ENCODE assay signal across 8 mouse cellular contexts in the genomic region with DNA sequence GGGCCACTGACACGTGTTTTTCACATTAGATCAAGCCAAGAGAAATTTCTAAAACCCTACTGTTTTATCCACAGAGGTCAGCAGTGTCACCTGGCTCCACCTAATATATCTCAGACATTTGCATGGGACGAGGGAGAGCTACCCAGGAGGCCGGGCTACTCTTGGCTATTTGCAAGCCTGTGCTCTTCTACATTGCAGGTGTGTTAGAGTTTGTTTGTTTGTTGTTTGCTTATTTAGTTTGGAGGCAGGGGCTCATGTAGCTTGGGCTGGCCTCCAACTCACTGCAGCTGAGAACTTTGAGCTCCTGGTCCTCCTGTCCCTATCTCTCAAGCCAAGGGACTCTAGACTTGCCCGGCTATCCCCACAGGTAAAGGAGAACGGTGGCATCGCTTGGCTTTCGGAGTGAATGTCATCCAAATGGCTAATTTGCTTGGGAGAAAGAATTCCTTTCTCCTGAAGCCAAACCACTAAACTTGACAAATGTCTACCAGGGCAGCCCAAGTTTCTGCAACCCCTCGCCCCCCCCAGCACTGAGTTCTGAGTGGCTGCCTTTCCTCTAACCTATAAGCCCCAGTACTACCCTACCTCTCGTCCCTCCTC. TPM values are rescaled to one million over a fixed set of nuclear protein-coding genes. Genes with fewer than 3 reads are reported as not detected.
DNase-seq lines count a peak whose midpoint lies in the region; ATAC-seq lines count a peak whose summit lies in the region.

No protein-coding gene starts in this region.

- no peak for ATAC-seq in forebrain, embryonic 12.5 days (ENCODE audit: low FRiP score)
- no peak for ATAC-seq in forebrain, embryonic 13.5 days
- ATAC-seq in liver, embryonic 11.5 days (replicated peaks; ENCODE audit: low FRiP score): no peak
- ATAC-seq in stomach, embryonic 16.5 days (ENCODE audit: insufficient read depth, low FRiP score): no peak
- no peak for ATAC-seq in forebrain, embryonic 16.5 days

- peaks cover 75% of the 10 kb centered on the region for H3K27me3 ChIP-seq in forebrain, embryonic 12.5 days
- peaks cover 80% of the 10 kb centered on the region for H3K27me3 ChIP-seq in forebrain, embryonic 13.5 days
- H3K27me3 ChIP-seq in liver, embryonic 11.5 days (replicated peaks; ENCODE audit: control insufficient read depth, insufficient read depth, low read length): peaks cover 43% of the 10 kb centered on the region
- H3K27me3 ChIP-seq in stomach, embryonic 16.5 days (ENCODE audit: control insufficient read depth, insufficient read depth, low read length): 0 out of 2 replicates have a peak, but pooled peaks cover 3% of the 10 kb centered on the region
- peaks cover 56% of the 10 kb centered on the region for H3K27me3 ChIP-seq in forebrain, embryonic 16.5 days (replicated peaks; ENCODE audit: control insufficient read depth, insufficient read depth, low read length)

- 51% methylated on average over 9 of the region's 9 CpGs for WGBS in forebrain, embryonic 12.5 days
- 56% methylated on average over 9 of the region's 9 CpGs for WGBS in forebrain, embryonic 13.5 days
- 51% methylated on average over 9 of the region's 9 CpGs for WGBS in liver, embryonic 11.5 days
- 58% methylated on average over 9 of the region's 9 CpGs for WGBS in stomach, embryonic 16.5 days
- 57% methylated on average over 9 of the region's 9 CpGs for WGBS in forebrain, embryonic 16.5 days

- peak; percentile 2 for DNase-seq in urinary bladder, postnatal 25 days (ENCODE audit: low spot score)
- no peak for DNase-seq in urinary bladder, postnatal 10 days (ENCODE audit: low spot score)
- DNase-seq in liver, embryonic 11.5 days (ENCODE audit: low spot score): no peak
- no peak for DNase-seq in layer of hippocampus, adult 8-10 months (ENCODE audit: low spot score in 2 of 2)

- H3K4me1 ChIP-seq in forebrain, embryonic 12.5 days: peaks cover 12% of the 10 kb centered on the region
- H3K4me1 ChIP-seq in forebrain, embryonic 13.5 days: peaks cover 16% of the 10 kb centered on the region
- H3K4me1 ChIP-seq in liver, embryonic 11.5 days (replicated peaks; ENCODE audit: control insufficient read depth, insufficient read depth, low read length): peaks cover 3% of the 10 kb centered on the region
- H3K4me1 ChIP-seq in stomach, embryonic 16.5 days (ENCODE audit: control insufficient read depth, insufficient read depth, low read length): peaks cover 21% of the 10 kb centered on the region; the same call in 1 of the 2 replicates
- peaks cover 8% of the 10 kb centered on the region for H3K4me1 ChIP-seq in forebrain, embryonic 16.5 days (replicated peaks; ENCODE audit: control insufficient read depth, insufficient read depth, low read length)

- H3K4me2 ChIP-seq in forebrain, embryonic 12.5 days: peak overlapping the region; percentile 11
- H3K4me2 ChIP-seq in forebrain, embryonic 13.5 days: no peak overlapping the region
- peak overlapping the region; percentile 36 for H3K4me2 ChIP-seq in liver, embryonic 11.5 days
- H3K4me2 ChIP-seq in stomach, embryonic 16.5 days (ENCODE audit: low read depth, low read length): peak overlapping the region; percentile 68
- H3K4me2 ChIP-seq in forebrain, embryonic 16.5 days (ENCODE audit: low read length): no peak overlapping the region

- H3K27ac ChIP-seq in forebrain, embryonic 12.5 days: no peak overlapping the region
- no peak overlapping the region for H3K27ac ChIP-seq in forebrain, embryonic 13.5 days
- no peak overlapping the region for H3K27ac ChIP-seq in liver, embryonic 11.5 days (ENCODE audit: low read depth, low read length)
- H3K27ac ChIP-seq in stomach, embryonic 16.5 days (ENCODE audit: low read length): peak overlapping the region; percentile 67; the same call in 1 of the 2 replicates
- no peak overlapping the region for H3K27ac ChIP-seq in forebrain, embryonic 16.5 days (ENCODE audit: low read length)

- H3K36me3 ChIP-seq in forebrain, embryonic 12.5 days (replicated peaks): no peaks in the 10 kb centered on the region
- no peaks in the 10 kb centered on the region for H3K36me3 ChIP-seq in forebrain, embryonic 13.5 days (ENCODE audit: poor library complexity, severe bottlenecking)
- H3K36me3 ChIP-seq in liver, embryonic 11.5 days (ENCODE audit: control insufficient read depth, insufficient read depth, low read length): no peaks in the 10 kb centered on the region
- no peaks in the 10 kb centered on the region for H3K36me3 ChIP-seq in stomach, embryonic 16.5 days (ENCODE audit: control insufficient read depth, insufficient read depth, low read length)
- no peaks in the 10 kb centered on the region for H3K36me3 ChIP-seq in forebrain, embryonic 16.5 days (ENCODE audit: control insufficient read depth, insufficient read depth)

- H3K4me3 ChIP-seq in forebrain, embryonic 12.5 days (replicated peaks): no peak overlapping the region
- no peak overlapping the region for H3K4me3 ChIP-seq in forebrain, embryonic 13.5 days
- no peak overlapping the region for H3K4me3 ChIP-seq in liver, embryonic 11.5 days (ENCODE audit: low read depth, low read length)
- H3K4me3 ChIP-seq in stomach, embryonic 16.5 days (replicated peaks; ENCODE audit: low read length): peak overlapping the region; percentile 49
- no peak overlapping the region for H3K4me3 ChIP-seq in forebrain, embryonic 16.5 days (replicated peaks; ENCODE audit: low read length)

- no peaks in the 10 kb centered on the region for H3K9me3 ChIP-seq in forebrain, embryonic 12.5 days
- H3K9me3 ChIP-seq in forebrain, embryonic 13.5 days (replicated peaks): no peaks in the 10 kb centered on the region
- H3K9me3 ChIP-seq in liver, embryonic 11.5 days (ENCODE audit: control insufficient read depth, low read length): no peaks in the 10 kb centered on the region
- no peaks in the 10 kb centered on the region for H3K9me3 ChIP-seq in stomach, embryonic 16.5 days (replicated peaks; ENCODE audit: control insufficient read depth, low read length)
- no peaks in the 10 kb centered on the region for H3K9me3 ChIP-seq in forebrain, embryonic 16.5 days (ENCODE audit: control insufficient read depth, low read length)

- H3K9ac ChIP-seq in forebrain, embryonic 12.5 days: no peak overlapping the region
- no peak overlapping the region for H3K9ac ChIP-seq in forebrain, embryonic 13.5 days
- no peak overlapping the region for H3K9ac ChIP-seq in liver, embryonic 11.5 days (ENCODE audit: low read depth, low read length)
- H3K9ac ChIP-seq in stomach, embryonic 16.5 days (ENCODE audit: low read length): peak overlapping the region; percentile 69; the same call in 1 of the 2 replicates
- H3K9ac ChIP-seq in forebrain, embryonic 16.5 days (replicated peaks; ENCODE audit: low read depth, low read length): no peak overlapping the region

RNA-seq across cellular contexts. Expression of a gene that starts 1.4 kb away (rescaled TPM):
- polyA plus RNA-seq in forebrain, embryonic 12.5 days (2016; fragmentation: Nextera tagmentation; extraction: Ambion mirVana): 5.5 and 6.0 TPM in 2 replicates
- 3.6 and 5.4 TPM in 2 replicates for polyA plus RNA-seq in forebrain, embryonic 13.5 days (2015; fragmentation: Nextera tagmentation; extraction: Ambion mirVana)
- polyA plus RNA-seq in liver, embryonic 11.5 days (2014; fragmentation: Nextera tagmentation; extraction: Ambion mirVana): 3.9 and 4.8 TPM in 2 replicates
- polyA plus RNA-seq in stomach, embryonic 16.5 days (2015; fragmentation: Nextera tagmentation; extraction: Ambion mirVana): 7.7 and 8.2 TPM in 2 replicates
- 1 to 10 TPM; 3.4 to 6.8 (median 4.8) TPM for total RNA-seq in layer of hippocampus, adult 8-10 months (2022)
- 3.2 and 3.7 TPM in 2 replicates for polyA plus RNA-seq in forebrain, embryonic 16.5 days (2015; fragmentation: Nextera tagmentation; extraction: Ambion mirVana)

RNA-seq across cellular contexts. Expression of a gene that starts 6.2 kb away (rescaled TPM):
- polyA plus RNA-seq in forebrain, embryonic 12.5 days (2016; fragmentation: Nextera tagmentation; extraction: Ambion mirVana): 5.1 and 5.9 TPM in 2 replicates
- polyA plus RNA-seq in forebrain, embryonic 13.5 days (2015; fragmentation: Nextera tagmentation; extraction: Ambion mirVana): 2.1 and 2.4 TPM in 2 replicates
- polyA plus RNA-seq in liver, embryonic 11.5 days (2014; fragmentation: Nextera tagmentation; extraction: Ambion mirVana): 51.6 and 52.1 TPM in 2 replicates
- 32.7 and 34.4 TPM in 2 replicates for polyA plus RNA-seq in stomach, embryonic 16.5 days (2015; fragmentation: Nextera tagmentation; extraction: Ambion mirVana)
- 1 to 10 TPM in 1 of 4 experiments, under 1 TPM in 2, not detected in 1; 0.95 to 3.4 (median 0.99) TPM for total RNA-seq in layer of hippocampus, adult 8-10 months (2022)
- polyA plus RNA-seq in forebrain, embryonic 16.5 days (2015; fragmentation: Nextera tagmentation; extraction: Ambion mirVana): 2.7 and 3.2 TPM in 2 replicates

RNA-seq across cellular contexts. Expression of a gene that starts 16.7 kb away (rescaled TPM):
- 0.13 and 0.19 TPM in 2 replicates for polyA plus RNA-seq in forebrain, embryonic 12.5 days (2016; fragmentation: Nextera tagmentation; extraction: Ambion mirVana)
- 0.45 TPM in 1 of 2 replicates, not detected in the other for polyA plus RNA-seq in forebrain, embryonic 13.5 days (2015; fragmentation: Nextera tagmentation; extraction: Ambion mirVana)
- polyA plus RNA-seq in liver, embryonic 11.5 days (2014; fragmentation: Nextera tagmentation; extraction: Ambion mirVana): 1.6 and 1.9 TPM in 2 replicates
- polyA plus RNA-seq in stomach, embryonic 16.5 days (2015; fragmentation: Nextera tagmentation; extraction: Ambion mirVana): 2.4 and 4.8 TPM in 2 replicates
- under 1 TPM in 1 of 4 experiments, not detected in 3; 0.32 TPM for total RNA-seq in layer of hippocampus, adult 8-10 months (2022)
- polyA plus RNA-seq in forebrain, embryonic 16.5 days (2015; fragmentation: Nextera tagmentation; extraction: Ambion mirVana): 0.24 and 0.25 TPM in 2 replicates

RNA-seq across cellular contexts. Expression of a gene that starts 21.2 kb away (rescaled TPM):
- 0.20 and 0.41 TPM in 2 replicates for polyA plus RNA-seq in forebrain, embryonic 12.5 days (2016; fragmentation: Nextera tagmentation; extraction: Ambion mirVana)
- polyA plus RNA-seq in forebrain, embryonic 13.5 days (2015; fragmentation: Nextera tagmentation; extraction: Ambion mirVana): 0.18 and 0.29 TPM in 2 replicates
- 1.5 and 1.8 TPM in 2 replicates for polyA plus RNA-seq in liver, embryonic 11.5 days (2014; fragmentation: Nextera tagmentation; extraction: Ambion mirVana)
- polyA plus RNA-seq in stomach, embryonic 16.5 days (2015; fragmentation: Nextera tagmentation; extraction: Ambion mirVana): 0.71 and 0.81 TPM in 2 replicates
- total RNA-seq in layer of hippocampus, adult 8-10 months (2022): under 1 TPM in 3 of 4 experiments, not detected in 1; 0.16 to 0.23 (median 0.22) TPM
- 0.21 and 0.38 TPM in 2 replicates for polyA plus RNA-seq in forebrain, embryonic 16.5 days (2015; fragmentation: Nextera tagmentation; extraction: Ambion mirVana)

RNA-seq across cellular contexts. Expression of a gene that starts 24.2 kb away (rescaled TPM):
- polyA plus RNA-seq in forebrain, embryonic 12.5 days (2016; fragmentation: Nextera tagmentation; extraction: Ambion mirVana): 0.40 TPM in 1 of 2 replicates, not detected in the other
- 0.20 and 0.23 TPM in 2 replicates for polyA plus RNA-seq in forebrain, embryonic 13.5 days (2015; fragmentation: Nextera tagmentation; extraction: Ambion mirVana)
- 8.9 and 9.1 TPM in 2 replicates for polyA plus RNA-seq in liver, embryonic 11.5 days (2014; fragmentation: Nextera tagmentation; extraction: Ambion mirVana)
- 14.8 and 15.1 TPM in 2 replicates for polyA plus RNA-seq in stomach, embryonic 16.5 days (2015; fragmentation: Nextera tagmentation; extraction: Ambion mirVana)
- 1 to 10 TPM; 1.4 to 3.0 (median 1.7) TPM for total RNA-seq in layer of hippocampus, adult 8-10 months (2022)
- polyA plus RNA-seq in forebrain, embryonic 16.5 days (2015; fragmentation: Nextera tagmentation; extraction: Ambion mirVana): 0.21 TPM in 1 of 2 replicates, not detected in the other

Comparison
In these comparisons a context has a peak if more than half of its experiments do, and no peak if none do; other contexts are left out.
1. H3K4me2 ChIP-seq: peak in forebrain, embryonic 12.5 days (single experiment), liver, embryonic 11.5 days (single experiment) and stomach, embryonic 16.5 days (single experiment); none in forebrain, embryonic 13.5 days (single experiment) and forebrain, embryonic 16.5 days (single experiment).